ENCODE assay signal across 13 mouse cellular contexts in the genomic region with DNA sequence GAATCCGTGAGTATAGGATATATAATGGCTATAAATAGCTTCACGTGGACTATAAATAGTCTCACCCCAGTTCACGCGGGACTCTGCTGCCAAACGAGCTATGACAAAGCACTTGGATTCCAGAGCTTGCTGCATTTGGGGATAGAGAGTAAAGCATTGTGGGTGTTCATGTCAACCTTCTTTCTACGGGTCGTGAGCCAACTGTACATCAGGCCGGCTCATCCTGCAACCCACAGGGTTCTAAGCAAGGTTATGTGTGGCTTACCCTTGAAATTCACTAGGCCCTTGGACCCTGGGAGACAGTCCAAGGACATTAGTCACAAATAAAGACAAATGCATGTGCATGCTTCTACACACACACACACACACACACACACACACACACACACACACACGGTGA. TPM values are rescaled to one million over a fixed set of nuclear protein-coding genes. Genes with fewer than 3 reads are reported as not detected.
DNase-seq lines count a peak whose midpoint lies in the region; ATAC-seq and TF ChIP-seq lines count a peak whose summit lies in the region.
"Had no signal": no experiment of that assay in that cellular context is flagged by ENCODE, and none has a peak within 500 bp of the region (broad histone marks: within the 10 kb centered on the region; RNA-seq: fewer than 3 reads in every experiment).

No protein-coding gene starts in this region.

- TF ChIP-seq CTCF in cortical plate, adult 2 months (IDR thresholded peaks at IDR 0.05; ENCODE audit: extremely low read depth, insufficient read depth, low read length) = no peak

- H3K27ac ChIP-seq in embryonic facial prominence, embryonic 14.5 days (replicated peaks; ENCODE audit: low read depth, low read length) = no peak overlapping the region
- H3K27ac ChIP-seq in embryonic facial prominence, embryonic 10.5 days (replicated peaks) = no peak overlapping the region
- peak overlapping the region; percentile 21; the same call in 1 of the 2 replicates for H3K27ac ChIP-seq in cortical plate, adult 2 months (ENCODE audit: insufficient read depth, low read length)
- peak overlapping the region; percentile 93 for H3K27ac ChIP-seq in heart, embryonic 15.5 days
- H3K27ac ChIP-seq: forebrain, embryonic 12.5 days; liver, embryonic 14.5 days had no signal

- H3K4me1 ChIP-seq in embryonic facial prominence, embryonic 14.5 days (ENCODE audit: control insufficient read depth, insufficient read depth, low read length) = peaks cover 11% of the 10 kb centered on the region
- H3K4me1 ChIP-seq in embryonic facial prominence, embryonic 10.5 days = peaks cover 53% of the 10 kb centered on the region
- peaks cover 29% of the 10 kb centered on the region for H3K4me1 ChIP-seq in cortical plate, adult 2 months (ENCODE audit: control insufficient read depth, insufficient read depth, low read length)
- peaks cover 84% of the 10 kb centered on the region for H3K4me1 ChIP-seq in heart, embryonic 15.5 days (replicated peaks)

- no peaks in the 10 kb centered on the region for H3K27me3 ChIP-seq in embryonic facial prominence, embryonic 14.5 days (replicated peaks; ENCODE audit: control insufficient read depth, insufficient read depth, low read length)
- H3K27me3 ChIP-seq in embryonic facial prominence, embryonic 10.5 days (replicated peaks; ENCODE audit: low read depth, poor library complexity, severe bottlenecking) = no peaks in the 10 kb centered on the region
- no peaks in the 10 kb centered on the region for H3K27me3 ChIP-seq in heart, embryonic 15.5 days
- H3K27me3 ChIP-seq: forebrain, embryonic 12.5 days had no signal

- DNase-seq in embryonic facial prominence, embryonic 14.5 days (ENCODE audit: low spot score) = peak; percentile 19
- DNase-seq in embryonic facial prominence, embryonic 10.5 days (ENCODE audit: low spot score) = no peak
- peak; percentile 88 for DNase-seq in NIH3T3 (ENCODE audit: low read depth)
- DNase-seq in left cerebral cortex, postnatal 25 days (ENCODE audit: low spot score in 2 of 2) = no peak
- no peak for DNase-seq in urinary bladder, postnatal 25 days (ENCODE audit: low spot score)
- no peak for DNase-seq in right cerebral cortex, postnatal 10 days (ENCODE audit: low spot score in 2 of 2)
- DNase-seq: kidney, adult 2 months; right cerebral cortex, postnatal 4 days; thymus, postnatal 4 days had no signal

- no peaks in the 10 kb centered on the region for H3K9me3 ChIP-seq in embryonic facial prominence, embryonic 14.5 days (ENCODE audit: control insufficient read depth, low read length)
- no peaks in the 10 kb centered on the region for H3K9me3 ChIP-seq in embryonic facial prominence, embryonic 10.5 days
- no peaks in the 10 kb centered on the region for H3K9me3 ChIP-seq in heart, embryonic 15.5 days (replicated peaks)
- H3K9me3 ChIP-seq: forebrain, embryonic 12.5 days had no signal

- no peak overlapping the region for H3K4me2 ChIP-seq in embryonic facial prominence, embryonic 14.5 days (ENCODE audit: low read depth, low read length)
- H3K4me2 ChIP-seq in heart, embryonic 15.5 days = no peak overlapping the region
- H3K4me2 ChIP-seq: forebrain, embryonic 12.5 days had no signal

- no peak overlapping the region for H3K4me3 ChIP-seq in embryonic facial prominence, embryonic 14.5 days (ENCODE audit: low read depth, low read length)
- H3K4me3 ChIP-seq in embryonic facial prominence, embryonic 10.5 days = no peak overlapping the region
- H3K4me3 ChIP-seq in cortical plate, adult 2 months (ENCODE audit: insufficient read depth, low read length) = no peak overlapping the region
- H3K4me3 ChIP-seq in heart, embryonic 15.5 days = no peak overlapping the region
- H3K4me3 ChIP-seq: forebrain, embryonic 12.5 days had no signal

- intact Hi-C loops in left cerebral cortex, postnatal 25 days (cut with DNase I) = loop anchor here (2.0 kb wide), 2 partner anchors 15 to 47 kb away; no protein-coding TSS in a partner anchor

- no peak overlapping the region for H3K9ac ChIP-seq in embryonic facial prominence, embryonic 14.5 days (ENCODE audit: low read depth, low read length)
- no peak overlapping the region for H3K9ac ChIP-seq in heart, embryonic 15.5 days
- H3K9ac ChIP-seq: forebrain, embryonic 12.5 days; liver, embryonic 14.5 days had no signal

- no peaks in the 10 kb centered on the region for H3K36me3 ChIP-seq in embryonic facial prominence, embryonic 14.5 days (ENCODE audit: control insufficient read depth, insufficient read depth, low read length)
- no peaks in the 10 kb centered on the region for H3K36me3 ChIP-seq in embryonic facial prominence, embryonic 10.5 days (replicated peaks)
- H3K36me3 ChIP-seq in heart, embryonic 15.5 days = no peaks in the 10 kb centered on the region
- H3K36me3 ChIP-seq: forebrain, embryonic 12.5 days had no signal

- no peak for ATAC-seq in embryonic facial prominence, embryonic 14.5 days (ENCODE audit: low read depth)
- no peak for ATAC-seq in heart, embryonic 15.5 days (replicated peaks; ENCODE audit: insufficient number of reproducible peaks, insufficient read depth, low FRiP score, low read depth)

- TF ChIP-seq POLR2A in cortical plate, adult 2 months (IDR thresholded peaks at IDR 0.05; ENCODE audit: extremely low read depth, insufficient read depth, low read length) = no peak

- whole genome bisulfite sequencing in embryonic facial prominence, embryonic 14.5 days = 71% methylated on average over 9 of the region's 9 CpGs
- WGBS in embryonic facial prominence, embryonic 10.5 days = 82% methylated on average over 9 of the region's 9 CpGs
- 26% methylated on average over 9 of the region's 9 CpGs for WGBS in heart, embryonic 15.5 days

RNA-seq across cellular contexts. Expression of a gene that starts 55.9 kb away (rescaled TPM):
- polyA plus RNA-seq in embryonic facial prominence, embryonic 14.5 days (2014; fragmentation: Nextera tagmentation; extraction: Ambion mirVana) = 76.5 and 77.5 TPM in 2 replicates
- polyA plus RNA-seq in embryonic facial prominence, embryonic 10.5 days (2016; fragmentation: Nextera tagmentation; extraction: Ambion mirVana) = 134 and 137 TPM in 2 replicates
- polyA plus RNA-seq in cortical plate, adult 2 months (2012; rRNA removed) = 72.5 and 78.9 TPM in 2 replicates
- 67.6 and 75.3 TPM in 2 replicates for polyA plus RNA-seq in heart, embryonic 15.5 days (2015; fragmentation: Nextera tagmentation; extraction: Ambion mirVana)
- total RNA-seq in left cerebral cortex, postnatal 25 days (2021) = 10 to 100 TPM; 45.9 to 57.4 TPM

RNA-seq across cellular contexts. Expression of a gene that starts 59.7 kb away (rescaled TPM):
- polyA plus RNA-seq in embryonic facial prominence, embryonic 14.5 days (2014; fragmentation: Nextera tagmentation; extraction: Ambion mirVana) = 14.3 and 16.1 TPM in 2 replicates
- polyA plus RNA-seq in embryonic facial prominence, embryonic 10.5 days (2016; fragmentation: Nextera tagmentation; extraction: Ambion mirVana) = 16.0 and 16.3 TPM in 2 replicates
- polyA plus RNA-seq in cortical plate, adult 2 months (2012; rRNA removed) = 43.2 and 45.1 TPM in 2 replicates
- 18.2 and 22.3 TPM in 2 replicates for polyA plus RNA-seq in heart, embryonic 15.5 days (2015; fragmentation: Nextera tagmentation; extraction: Ambion mirVana)
- total RNA-seq in left cerebral cortex, postnatal 25 days (2021) = 10 to 100 TPM; 36.6 to 38.6 TPM

Comparison
In these comparisons a context has a peak if more than half of its experiments do, and no peak if none do; other contexts are left out.
1. DNase-seq: peak in embryonic facial prominence, embryonic 14.5 days (single experiment) and NIH3T3 (single experiment); none in embryonic facial prominence, embryonic 10.5 days (single experiment), left cerebral cortex, postnatal 25 days (0 of 2), urinary bladder, postnatal 25 days (single experiment) and right cerebral cortex, postnatal 10 days (0 of 2).
2. H3K27ac ChIP-seq: peak in cortical plate, adult 2 months (single experiment) and heart, embryonic 15.5 days (single experiment); none in embryonic facial prominence, embryonic 14.5 days (single experiment) and embryonic facial prominence, embryonic 10.5 days (single experiment).